Mouse (Mus musculus) left cerebral cortex, adult 2 months (tissue): ENCODE results near the gene Foxp1. TPM values are rescaled to one million over a fixed set of nuclear protein-coding genes. Genes with fewer than 3 reads are reported as not detected.
A peak's percentile ranks its signal among the peaks of the same experiment; 100 is the strongest.

Source experiments
- DNase-seq, 2 experiments: peaks; one replicate each; pipeline ENCODE4 v3.0.0; 2021 to 2022; ENCODE audit warnings: low spot score in 2 of 2, mixed read lengths in 1 of 2; ENCODE audit errors: extremely low spot score in 1 of 2
- H3K27ac ChIP-seq: fragments of 200-600 bp; 2 replicates; pipeline ENCODE4 v1.8.1; 2022
- H3K4me3 ChIP-seq: fragments of 200-600 bp; 2 replicates; pipeline ENCODE4 v1.8.1; 2022
- CTCF ChIP-seq: fragments of 200-600 bp; IDR thresholded peaks from 2 replicates; pipeline ENCODE4 v1.8.1; 2022; ENCODE audit warnings: antibody characterized with exemption, mild to moderate bottlenecking, moderate library complexity
- intact Hi-C: fragments of 180-260 bp; cut with DNase I; formaldehyde crosslinking; loops from one replicate; pipeline ENCODE4 v1.15.1; 2025
- total RNA-seq, 2 experiments: library from RNA; stranded (reverse); gene quantifications; 2 replicates each; pipeline ENCODE4 v1.2.3; 2021

Gene Foxp1
- total RNA-seq, 2 experiments from 2014 or later: 133 to 139 TPM

GRCm38 (mm10) chr6:99451479-99451878, 71.0 kb downstream of the Foxp1 start:
- Histone ChIP-seq H3K27ac (no peak overlapping the region), H3K4me3 (no peak overlapping the region)
- intact Hi-C loops: no loop called here
- no peak for TF ChIP-seq CTCF
- DNase-seq: no peak

- Histone ChIP-seq H3K4me3 (no peak overlapping the region), H3K27ac (peak overlapping the region; percentile 40; the same call in 1 of the 2 replicates)
- intact Hi-C loops: no loop called here
- DNase-seq: no peak
- TF ChIP-seq CTCF: no peak
These were observed 75.1 kb downstream of the Foxp1 start for GRCm38 (mm10) chr6:99447447-99447846.

GRCm38 (mm10) chr6:99446801-99447415, 75.6 kb downstream of the Foxp1 start:
- no peak for DNase-seq
- H3K4me3 ChIP-seq: no peak overlapping the region
- intact Hi-C loops: no loop called here
- TF ChIP-seq CTCF: no peak
- H3K27ac ChIP-seq: peak overlapping the region; percentile 21; the same call in 1 of the 2 replicates

GRCm38 (mm10) chr6:99443460-99443859, 79.1 kb downstream of the Foxp1 start:
- intact Hi-C loops: loop anchor here (5.0 kb wide), 1 partner anchor 79 kb away; the partner anchor contains the start of gene Foxp1
- H3K27ac ChIP-seq: no peak overlapping the region
- no peak overlapping the region for H3K4me3 ChIP-seq
- TF ChIP-seq CTCF: no peak
- no peak for DNase-seq

GRCm38 (mm10) chr6:99441100-99441499, 81.4 kb downstream of the Foxp1 start:
- peak in 1 of 2 experiments; percentile 48 for DNase-seq
- no peak for TF ChIP-seq CTCF
- H3K27ac ChIP-seq: peak overlapping the region; percentile 34
- H3K4me3 ChIP-seq: no peak overlapping the region
- intact Hi-C loops: loop anchor here (5.0 kb wide), 1 partner anchor 81 kb away; the partner anchor contains the start of gene Foxp1

- TF ChIP-seq CTCF: no peak
- no peak for DNase-seq
- peak overlapping the region; percentile 34 for H3K27ac ChIP-seq
- H3K4me3 ChIP-seq: no peak overlapping the region
- intact Hi-C loops: loop anchor here (5.0 kb wide), 1 partner anchor 82 kb away; the partner anchor contains the start of gene Foxp1
These were observed 81.9 kb downstream of the Foxp1 start for GRCm38 (mm10) chr6:99440606-99441005.

GRCm38 (mm10) chr6:99439878-99440361, 82.6 kb downstream of the Foxp1 start:
- intact Hi-C loops: loop anchor here (5.0 kb wide), 1 partner anchor 82 kb away; the partner anchor contains the start of gene Foxp1
- H3K4me3 ChIP-seq: no peak overlapping the region
- H3K27ac ChIP-seq: peak overlapping the region; percentile 34
- DNase-seq: no peak
- TF ChIP-seq CTCF: no peak

GRCm38 (mm10) chr6:99439214-99439877, 83.2 kb downstream of the Foxp1 start:
- intact Hi-C loops: no loop called here
- Histone ChIP-seq H3K4me3 (no peak overlapping the region), H3K27ac (peak overlapping the region; percentile 34)
- DNase-seq: no peak
- TF ChIP-seq CTCF: no peak

GRCm38 (mm10) chr6:99436371-99436770, 86.2 kb downstream of the Foxp1 start:
- Histone ChIP-seq H3K4me3 (no peak overlapping the region), H3K27ac (no peak overlapping the region)
- no peak for DNase-seq
- no peak for TF ChIP-seq CTCF
- intact Hi-C loops: no loop called here

GRCm38 (mm10) chr6:99435140-99435539, 87.4 kb downstream of the Foxp1 start:
- Histone ChIP-seq H3K27ac (no peak overlapping the region), H3K4me3 (no peak overlapping the region)
- intact Hi-C loops: no loop called here
- TF ChIP-seq CTCF: no peak
- DNase-seq: no peak

- DNase-seq: no peak
- intact Hi-C loops: no loop called here
- no peak overlapping the region for H3K27ac ChIP-seq
- no peak overlapping the region for H3K4me3 ChIP-seq
- TF ChIP-seq CTCF: no peak
These were observed 89.5 kb downstream of the Foxp1 start for GRCm38 (mm10) chr6:99433006-99433405.

- Histone ChIP-seq H3K4me3 (no peak overlapping the region), H3K27ac (no peak overlapping the region)
- DNase-seq: no peak
- no peak for TF ChIP-seq CTCF
- intact Hi-C loops: no loop called here
These were observed 90.6 kb downstream of the Foxp1 start for GRCm38 (mm10) chr6:99431941-99432340.

GRCm38 (mm10) chr6:99430560-99430959, 92.0 kb downstream of the Foxp1 start:
- Histone ChIP-seq H3K27ac (no peak overlapping the region), H3K4me3 (no peak overlapping the region)
- DNase-seq: no peak
- intact Hi-C loops: no loop called here
- TF ChIP-seq CTCF: no peak
